Mouse (Mus musculus) myocyte (in vitro differentiated cells): ENCODE measurements around the gene Baiap2.

ENCODE experiments used
- E2F4 ChIP-seq: IDR thresholded peaks from one replicate; pipeline ENCODE4 v1.6.1; 2011; ENCODE audit warnings: mild to moderate bottlenecking, control low read depth, moderate library complexity; ENCODE audit not compliant: insufficient read depth
- POLR2A ChIP-seq: IDR thresholded peaks from one replicate; pipeline ENCODE4 v1.6.1; 2011; ENCODE audit warnings: low read depth, mild to moderate bottlenecking, control low read depth, moderate library complexity; ENCODE audit not compliant: insufficient read length
- TCF12 ChIP-seq: IDR thresholded peaks from one replicate; pipeline ENCODE4 v1.6.1; 2011; ENCODE audit warnings: mild to moderate bottlenecking, control low read depth; ENCODE audit not compliant: poor library complexity, insufficient read depth, severe bottlenecking
- USF1 ChIP-seq: IDR thresholded peaks from one replicate; pipeline ENCODE4 v1.6.1; 2011; ENCODE audit warnings: low read depth, mild to moderate bottlenecking, control low read depth, moderate library complexity

DNA sequence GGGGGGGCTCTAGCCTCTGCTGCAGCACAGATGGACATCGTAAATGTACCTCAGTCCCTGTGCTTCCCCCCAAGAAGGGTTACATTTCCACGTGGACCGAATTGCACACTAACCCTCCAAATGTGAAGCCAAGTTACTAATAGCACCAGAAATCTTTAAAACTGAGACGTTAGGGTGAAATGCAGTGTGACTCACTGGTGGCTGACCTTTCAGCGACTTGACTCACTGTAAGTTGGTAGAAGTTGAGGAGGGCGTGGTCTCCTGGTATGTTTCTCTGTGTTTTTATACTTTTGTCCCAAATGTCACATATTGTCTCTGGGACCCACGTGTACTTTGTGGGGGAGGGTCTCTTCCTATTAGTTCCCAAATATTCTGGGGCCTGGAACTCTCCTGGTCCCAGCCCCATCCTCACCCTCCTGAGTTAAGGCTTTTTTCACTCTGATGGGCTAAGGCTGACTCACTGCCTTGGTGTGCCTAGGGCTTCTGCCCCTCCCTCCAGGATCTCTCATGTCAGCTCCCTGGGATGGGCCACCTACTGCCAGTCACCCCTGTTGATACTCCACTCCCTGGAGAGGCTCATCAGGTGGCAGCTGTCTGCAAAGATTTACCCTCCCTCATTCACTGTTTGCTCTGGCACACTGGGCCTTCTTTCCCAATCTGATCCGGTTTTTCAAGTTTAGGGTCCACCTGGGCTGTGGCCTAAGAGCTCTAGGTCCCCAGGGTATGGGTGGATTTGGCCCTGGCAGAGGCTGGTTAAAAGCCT is 33.4 kb downstream of the Baiap2 start:
- TF ChIP-seq E2F4, result no peak
- no peak for TF ChIP-seq TCF12
- no peak for TF ChIP-seq USF1
- TF ChIP-seq POLR2A, result no peak
